Mouse (Mus musculus) embryonic fibroblast, embryonic 13.5 days (primary cell): Measurements from ENCODE around the gene Nipal4.

ENCODE experiments used
- CTCF ChIP-seq: IDR thresholded peaks from 2 replicates; pipeline ENCODE4 v1.5.1; 2011; ENCODE audit warnings: mild to moderate bottlenecking, control low read depth, low read length, moderate library complexity, borderline replicate concordance; ENCODE audit not compliant: insufficient read depth
- POLR2A ChIP-seq: IDR thresholded peaks from 2 replicates; pipeline ENCODE4 v1.6.1; 2011; ENCODE audit warnings: low read depth, mild to moderate bottlenecking, control low read depth, low read length, moderate library complexity

DNA sequence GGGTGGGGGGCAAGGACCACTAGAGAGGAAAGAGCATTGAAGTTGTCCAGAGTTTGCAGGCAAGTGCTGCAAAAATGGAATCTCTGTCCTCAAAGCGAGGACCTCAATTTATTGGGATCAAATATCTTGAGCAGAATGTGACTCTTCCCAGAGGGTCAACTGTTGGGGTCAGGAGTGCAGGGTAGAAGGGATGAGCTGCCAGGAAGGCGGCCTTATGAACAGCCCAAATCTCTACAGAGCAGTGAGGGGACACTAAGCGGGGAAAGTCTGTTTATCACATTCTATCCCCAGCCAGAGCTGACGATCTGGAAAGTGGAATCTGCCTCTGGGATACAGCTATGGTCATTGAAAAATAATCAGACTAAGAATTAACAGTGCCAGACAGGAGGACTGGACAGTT, 27.9 kb upstream of the Nipal4 start:
- TF ChIP-seq CTCF: no peak
- no peak for TF ChIP-seq POLR2A
